Mouse (Mus musculus) thymus, postnatal 0 days (tissue): Measurements from ENCODE around the gene Cd52. TPM values are rescaled to one million over a fixed set of nuclear protein-coding genes. Genes with fewer than 3 reads are reported as not detected.

Experiments used
- DNase-seq: peaks from one replicate; pipeline ENCODE4 v3.0.0-alpha.2; 2015; ENCODE audit warnings: low spot score
- polyA plus RNA-seq: library from polyadenylated mRNA; unstranded; fragments of >200 nt; fragmentation: Nextera tagmentation; extraction: Ambion mirVana; gene quantifications from 2 replicates; pipeline ENCODE4 v1.2.1, GENCODE M21; 2015

The Cd52 gene
- polyA plus RNA-seq, 1 experiment from 2014 or later, result 1,124 TPM

- DNase-seq, result peak; percentile 68
Measured at GRCm38 (mm10) chr4:134119644-134120043, 24.8 kb upstream of the Cd52 start.

GRCm38 (mm10) chr4:134119042-134119441 lies 24.2 kb upstream of the Cd52 start:
- DNase-seq, result no peak

- peak; percentile 81 for DNase-seq
Measured at GRCm38 (mm10) chr4:134118126-134118800, 23.4 kb upstream of the Cd52 start.

- peak; percentile 96 for DNase-seq
Measured at GRCm38 (mm10) chr4:134117012-134117411, 22.1 kb upstream of the Cd52 start.

- DNase-seq, result no peak
Measured at GRCm38 (mm10) chr4:134116501-134116900, 21.6 kb upstream of the Cd52 start.

GRCm38 (mm10) chr4:134115215-134116144 lies 20.6 kb upstream of the Cd52 start:
- peak; percentile 64 for DNase-seq

GRCm38 (mm10) chr4:134114038-134114437 lies 19.2 kb upstream of the Cd52 start:
- peak; percentile 21 for DNase-seq

GRCm38 (mm10) chr4:134113356-134113994 lies 18.6 kb upstream of the Cd52 start:
- DNase-seq, result peak; percentile 7

- DNase-seq, result peak; percentile 2
Measured at GRCm38 (mm10) chr4:134112403-134112802, 17.5 kb upstream of the Cd52 start.

- DNase-seq, result no peak
Measured at GRCm38 (mm10) chr4:134110653-134111052, 15.8 kb upstream of the Cd52 start.

GRCm38 (mm10) chr4:134108196-134108595 lies 13.3 kb upstream of the Cd52 start:
- no peak for DNase-seq

- DNase-seq, result no peak
Measured at GRCm38 (mm10) chr4:134107730-134108129, 12.8 kb upstream of the Cd52 start.

- DNase-seq, result no peak
Measured at GRCm38 (mm10) chr4:134106105-134106504, 11.2 kb upstream of the Cd52 start.

- no peak for DNase-seq
Measured at GRCm38 (mm10) chr4:134102742-134103119, 7.8 kb upstream of the Cd52 start.

GRCm38 (mm10) chr4:134101979-134102741 lies 7.3 kb upstream of the Cd52 start, which contains the start of gene Ubxn11:
Gene Ubxn11 (plus strand): TSS chr4:134102570.
- peak; percentile 89 for DNase-seq

- DNase-seq, result no peak
Measured at GRCm38 (mm10) chr4:134100245-134100644, 5.4 kb upstream of the Cd52 start.

- peak; percentile 79 for DNase-seq
Measured at GRCm38 (mm10) chr4:134098628-134099027, 3.7 kb upstream of the Cd52 start.

- DNase-seq, result peak; percentile 40
Measured at GRCm38 (mm10) chr4:134097015-134097608, 2.2 kb upstream of the Cd52 start.

GRCm38 (mm10) chr4:134096120-134096519 lies 1.2 kb upstream of the Cd52 start:
- DNase-seq, result no peak

- no peak for DNase-seq
Measured at GRCm38 (mm10) chr4:134094004-134094564, 798 bp downstream of the Cd52 start.
